Comparison of ENCODE assay signal across 10 mouse cellular contexts in genomic region chr1:191172487-191172886, GRCm38 (mm10). TPM values are rescaled to one million over a fixed set of nuclear protein-coding genes. Genes with fewer than 3 reads are reported as not detected.
A peak's percentile ranks its signal among the peaks of the same experiment; 100 is the strongest.
DNase-seq lines count a peak whose midpoint lies in the region; TF ChIP-seq lines count a peak whose summit lies in the region.
"Had no signal": no experiment of that assay in that cellular context is flagged by ENCODE, and none has a peak within 500 bp of the region (broad histone marks: within the 10 kb centered on the region; RNA-seq: fewer than 3 reads in every experiment).

No protein-coding gene starts in this region.

- no peak for TF ChIP-seq EP300 in heart, adult 2 months (IDR thresholded peaks at IDR 0.05; ENCODE audit: insufficient read depth, low read depth, low read length)

- H3K4me3 ChIP-seq in heart, adult 2 months, result no peak overlapping the region
- H3K4me3 ChIP-seq in testis, adult 2 months (ENCODE audit: control insufficient read depth, low read depth, low read length), result no peak overlapping the region
- H3K4me3 ChIP-seq: liver, embryonic 15.5 days had no signal

- H3K4me1 ChIP-seq in heart, adult 2 months (ENCODE audit: control insufficient read depth, insufficient read depth, low read length), result no peaks in the 10 kb centered on the region
- H3K4me1 ChIP-seq in testis, adult 2 months (ENCODE audit: control insufficient read depth, insufficient read depth, low read length), result no peaks in the 10 kb centered on the region
- H3K4me1 ChIP-seq: liver, embryonic 15.5 days had no signal

- intact Hi-C loops in heart, adult 2 months (cut with DNase I), result no loop called here

- no peak for TF ChIP-seq POLR2A in heart, adult 2 months (IDR thresholded peaks at IDR 0.05; ENCODE audit: insufficient read depth, low read depth, low read length)
- no peak for TF ChIP-seq POLR2A in testis, adult 2 months (IDR thresholded peaks at IDR 0.05; ENCODE audit: control insufficient read depth, low read depth, low read length)

- no peak overlapping the region for H3K27ac ChIP-seq in heart, adult 2 months
- H3K27ac ChIP-seq in testis, adult 2 months (ENCODE audit: control insufficient read depth, insufficient read depth, low read depth, low read length), result no peak overlapping the region
- H3K27ac ChIP-seq: liver, embryonic 15.5 days had no signal

- TF ChIP-seq CTCF in heart, adult 2 months (IDR thresholded peaks at IDR 0.05), result peak; percentile 70
- TF ChIP-seq CTCF in testis, adult 2 months (IDR thresholded peaks at IDR 0.05; ENCODE audit: control insufficient read depth, insufficient read depth, insufficient replicate concordance, low read depth, low read length), result peak; percentile 50; the same call in 1 of the 2 replicates

- no peaks in the 10 kb centered on the region for H3K27me3 ChIP-seq in heart, adult 2 months (ENCODE audit: control insufficient read depth, insufficient read depth, low read length)
- no peaks in the 10 kb centered on the region for H3K27me3 ChIP-seq in testis, adult 2 months (ENCODE audit: control insufficient read depth, insufficient read depth, low read length)

- H3K9ac ChIP-seq in heart, adult 2 months (ENCODE audit: low read depth, low read length), result no peak overlapping the region
- H3K9ac ChIP-seq: liver, embryonic 15.5 days had no signal

- H3K79me2 ChIP-seq in heart, adult 2 months (replicated peaks; ENCODE audit: control insufficient read depth, insufficient read depth, low read length), result no peaks in the 10 kb centered on the region

- no peak for DNase-seq in heart, adult 2 months
- no peak for DNase-seq in heart, adult 8-10 months (ENCODE audit: low spot score)
- no peak for DNase-seq in testis, postnatal 14 days (ENCODE audit: low spot score)
- DNase-seq in kidney, postnatal 4 days, result peak; percentile 59 to 72
- peak; percentile 73 to 76 for DNase-seq in right cerebral cortex, postnatal 10 days (ENCODE audit: low spot score in 2 of 2)
- DNase-seq in thymus, postnatal 0 days (ENCODE audit: low spot score), result no peak
- no peak for DNase-seq in thymus, postnatal 14 days

- no peaks in the 10 kb centered on the region for H3K36me3 ChIP-seq in heart, adult 2 months (ENCODE audit: control insufficient read depth, insufficient read depth, low read length)
- no peaks in the 10 kb centered on the region for H3K36me3 ChIP-seq in testis, adult 2 months (ENCODE audit: control insufficient read depth, insufficient read depth, low read length)
- H3K36me3 ChIP-seq: liver, embryonic 15.5 days had no signal

- 17% methylated on average over 6 of the region's 6 CpGs for WGBS in heart, adult 2 months

RNA-seq across cellular contexts. Expression of gene Fam71a, which starts 7.9 kb away (rescaled TPM):
- not detected for total RNA-seq in heart, adult 2 months (2021)
- polyA plus RNA-seq in heart, adult 2 months (2012; rRNA removed), result not detected in 2 replicates
- not detected for total RNA-seq in heart, adult 8-10 months (2022)
- polyA plus RNA-seq in testis, adult 2 months (2012; rRNA removed), result 80.7 and 82.4 TPM in 2 replicates
- not detected in 2 replicates for polyA plus RNA-seq in thymus, postnatal 0 days (2015; fragmentation: Nextera tagmentation; extraction: Ambion mirVana)
- polyA plus RNA-seq: liver, embryonic 15.5 days; stomach, embryonic 16.5 days had no signal

RNA-seq across cellular contexts. Expression of gene Atf3, which starts 45.4 kb away (rescaled TPM):
- total RNA-seq in heart, adult 2 months (2021), result 10 to 100 TPM; 11.0 to 11.5 TPM
- polyA plus RNA-seq in heart, adult 2 months (2012; rRNA removed), result 3.6 and 7.1 TPM in 2 replicates
- total RNA-seq in heart, adult 8-10 months (2022), result 10 to 100 TPM in 1 of 4 experiments, 1 to 10 TPM in 3; 3.0 to 10.3 (median 4.2) TPM
- 0.16 TPM in 1 of 2 replicates, not detected in the other for polyA plus RNA-seq in testis, adult 2 months (2012; rRNA removed)
- polyA plus RNA-seq in thymus, postnatal 0 days (2015; fragmentation: Nextera tagmentation; extraction: Ambion mirVana), result 1.4 and 2.1 TPM in 2 replicates

Comparison
In these comparisons a context has a peak if more than half of its experiments do, and no peak if none do; other contexts are left out.
1. DNase-seq: peak in kidney, postnatal 4 days (2 of 2) and right cerebral cortex, postnatal 10 days (2 of 2); none in heart, adult 2 months (0 of 2), heart, adult 8-10 months (single experiment), testis, postnatal 14 days (single experiment), thymus, postnatal 0 days (single experiment) and thymus, postnatal 14 days (single experiment).
2. RNA of gene Fam71a, which starts 7.9 kb away (polyA plus RNA-seq): 80.7 to 82.4 TPM in testis, adult 2 months; not detected in heart, adult 2 months and not detected in thymus, postnatal 0 days; every median in the first group is over 10 times any median in the second.